Mouse (Mus musculus) kidney, postnatal 36 days (tissue): Measurements from ENCODE around the gene Olfr554.
"Not testable (repeated sequence)": the region's sequence is repeated elsewhere in the genome, so short reads cannot be mapped to it uniquely, and the experiment has no call there.

Experiments used
- DNase-seq, 2 experiments: peaks; one replicate each; pipeline ENCODE4 v3.0.0; 2021 to 2022; ENCODE audit warnings: mixed read lengths in 2 of 2

Olfr554 gene

DNA sequence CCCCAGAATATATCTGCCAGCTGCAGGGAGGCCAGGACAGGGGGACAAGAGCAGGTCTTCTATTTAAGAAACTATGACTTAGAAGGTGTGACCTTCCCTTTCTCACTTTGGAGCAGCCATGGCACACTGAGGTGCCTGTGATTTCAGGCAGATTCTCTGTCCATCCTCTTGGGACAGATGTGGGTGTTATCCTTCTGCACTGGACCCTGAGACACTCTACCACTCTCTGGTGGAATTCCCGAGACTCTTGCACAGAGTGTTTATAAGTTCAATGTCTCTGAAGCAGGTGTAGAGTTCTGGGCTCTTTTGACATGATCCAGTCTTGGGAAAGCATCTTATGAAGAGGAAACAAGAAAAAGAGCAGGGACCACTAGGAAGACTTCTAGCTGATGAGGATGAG is at the start of gene Olfr554:
Olfr554 (plus strand) TSS at position 301 of the 400 bp plus-strand sequence.
- DNase-seq, result no peak

DNA sequence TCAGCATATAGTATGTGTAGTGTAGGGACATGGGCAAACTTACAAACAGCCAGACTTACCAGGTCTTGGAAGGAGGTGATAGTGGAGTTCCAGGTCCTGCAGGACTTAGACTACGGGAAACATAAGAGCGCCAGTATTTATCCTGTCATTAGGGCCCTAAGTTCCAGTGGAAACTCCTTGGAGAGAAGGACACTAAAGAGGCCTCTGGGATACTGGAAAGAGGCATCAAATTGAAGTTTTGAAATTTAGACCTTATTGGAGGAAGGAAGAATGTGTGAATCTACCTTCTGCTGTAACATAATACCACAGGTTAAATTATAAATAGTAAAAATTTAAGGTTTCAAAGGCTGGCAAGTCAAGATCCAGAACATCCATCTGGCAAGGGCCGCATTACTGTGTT is 46.4 kb upstream of the Olfr554 start, which contains the start of gene Olfr551:
Olfr551 (minus strand) TSS at position 101 of the 400 bp plus-strand sequence.
- no peak for DNase-seq

DNA sequence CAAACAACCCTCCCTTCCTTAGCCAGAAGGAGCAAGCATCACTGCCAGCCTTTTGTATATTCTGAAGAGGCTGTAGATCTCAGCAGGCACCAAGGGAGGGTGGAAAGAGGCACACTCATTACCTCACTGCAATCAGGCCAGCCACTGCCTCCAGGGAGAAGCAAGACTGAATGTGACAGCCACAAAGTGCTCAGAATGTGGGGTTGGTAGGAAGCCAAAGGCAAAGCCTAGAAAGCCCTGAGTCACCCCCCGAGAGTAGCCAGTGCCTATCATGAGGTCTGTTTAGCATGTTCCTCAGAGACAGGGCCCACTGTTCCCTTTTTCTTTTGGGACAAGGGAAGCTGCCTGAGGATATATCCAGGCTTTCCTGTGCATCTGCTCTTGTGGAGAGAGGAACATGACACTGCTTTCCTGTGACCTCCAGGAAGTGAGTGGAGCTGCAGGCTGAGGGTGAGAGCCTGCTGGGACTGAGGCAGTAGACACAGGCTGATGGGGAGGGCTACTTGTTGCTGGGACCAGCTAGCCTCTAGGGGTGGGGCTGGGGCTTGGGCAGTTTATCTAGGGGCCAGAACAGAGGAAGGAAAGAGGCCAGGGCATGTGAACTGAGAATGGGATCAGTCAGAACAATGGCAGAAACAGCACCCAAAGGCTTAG is 40.7 kb upstream of the Olfr554 start, which contains the start of gene Olfr552:
Olfr552 (plus strand) TSS at position 393 of the 654 bp plus-strand sequence.
- no peak for DNase-seq

GRCm38 (mm10) chr7:102618118-102618517 is 20.1 kb upstream of the Olfr554 start, which contains the start of gene Olfr553:
Gene Olfr553 (minus strand): TSS chr7:102618218.
- no peak for DNase-seq

DNA sequence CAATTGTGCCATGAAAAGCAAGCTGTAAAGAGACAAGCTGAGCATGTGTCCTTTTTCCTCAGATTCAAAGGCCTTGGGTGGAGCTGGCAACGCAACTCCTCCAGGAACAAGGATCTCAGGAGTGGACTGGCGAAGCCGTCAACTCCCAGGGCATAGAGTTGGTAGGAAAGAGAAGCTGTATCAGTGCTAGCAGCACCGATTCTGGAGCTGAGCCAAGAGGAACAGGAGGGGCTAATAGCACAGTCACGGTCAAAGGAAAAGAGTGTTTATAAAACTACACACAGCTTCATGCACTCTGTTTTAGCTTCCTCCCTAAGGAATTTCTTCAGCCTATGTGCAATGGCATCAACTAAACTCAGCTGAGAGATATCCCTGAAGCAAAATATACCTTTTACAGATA is 18.6 kb upstream of the Olfr554 start:
- no peak for DNase-seq

DNA sequence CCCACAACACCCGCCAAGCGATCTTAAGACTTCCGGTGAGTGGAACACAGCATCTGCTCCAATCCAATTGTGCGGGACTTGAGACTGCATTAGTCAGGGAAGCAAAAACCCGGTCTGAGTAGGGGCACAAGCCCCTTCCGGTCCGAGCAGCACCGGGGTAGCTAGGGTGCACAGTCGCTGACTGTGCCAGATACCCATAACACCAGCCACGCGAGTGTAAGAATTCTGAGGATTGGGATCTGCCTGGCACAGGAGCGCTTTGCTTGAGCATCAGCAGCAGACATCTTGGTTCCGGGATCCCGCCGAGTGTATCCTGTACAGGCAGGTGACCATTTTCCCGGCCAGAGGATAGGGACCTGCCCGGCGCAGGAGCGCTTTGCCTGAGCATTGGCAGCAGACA is 17.9 kb upstream of the Olfr554 start:
- DNase-seq, result not testable (repeated sequence)

DNA sequence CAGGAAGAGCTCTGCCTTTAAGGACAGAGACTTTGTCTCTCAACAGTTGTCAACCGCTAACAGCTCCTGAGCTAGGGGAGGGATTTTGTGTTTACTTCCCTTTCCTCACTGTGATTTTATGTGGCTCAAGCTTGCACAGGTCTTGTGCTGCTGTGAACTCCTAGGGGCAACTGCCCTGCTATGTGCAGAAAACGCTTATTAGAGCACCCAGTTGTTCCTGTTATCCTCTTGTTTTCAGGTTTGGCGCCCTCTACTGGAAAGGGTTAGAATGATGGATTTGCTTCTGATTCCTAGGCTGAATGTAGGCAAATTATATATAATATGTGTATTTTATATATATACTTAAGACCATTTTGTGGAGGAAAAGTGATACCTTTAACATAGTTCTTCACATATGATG is 1.6 kb upstream of the Olfr554 start:
- DNase-seq, result peak; percentile 58 to 74

GRCm38 (mm10) chr7:102644945-102645344 is 6.7 kb downstream of the Olfr554 start:
- not testable (repeated sequence) for DNase-seq

GRCm38 (mm10) chr7:102658523-102658922 is 20.3 kb downstream of the Olfr554 start, which contains the start of gene Olfr555:
Gene Olfr555 (plus strand): TSS chr7:102658823.
- DNase-seq, result no peak

- no peak for DNase-seq
These were observed 26.4 kb downstream of the Olfr554 start, which contains the start of gene Olfr556 for GRCm38 (mm10) chr7:102664599-102664998. Gene Olfr556 (plus strand): TSS chr7:102664899.

DNA sequence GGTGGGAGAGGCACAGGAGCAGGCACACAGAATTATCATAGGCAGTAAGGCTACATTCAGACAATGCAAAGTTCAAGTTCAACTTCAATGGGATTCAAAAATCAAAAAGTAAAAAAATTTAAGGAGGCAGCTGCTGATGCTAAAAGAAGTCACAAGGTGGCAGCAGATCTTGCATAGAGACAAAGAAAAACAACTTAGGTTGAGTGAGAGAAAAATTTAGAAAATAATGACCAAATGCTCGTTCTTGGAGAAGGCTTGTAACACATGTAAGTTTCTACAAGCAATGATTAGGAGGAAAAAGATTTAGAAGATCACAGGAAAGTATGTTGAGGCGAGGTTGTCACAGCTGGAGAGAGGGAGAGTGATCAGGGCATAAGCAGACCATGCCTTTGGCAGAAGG is 27.1 kb downstream of the Olfr554 start:
- DNase-seq, result peak in 1 of 2 experiments; percentile 13

DNA sequence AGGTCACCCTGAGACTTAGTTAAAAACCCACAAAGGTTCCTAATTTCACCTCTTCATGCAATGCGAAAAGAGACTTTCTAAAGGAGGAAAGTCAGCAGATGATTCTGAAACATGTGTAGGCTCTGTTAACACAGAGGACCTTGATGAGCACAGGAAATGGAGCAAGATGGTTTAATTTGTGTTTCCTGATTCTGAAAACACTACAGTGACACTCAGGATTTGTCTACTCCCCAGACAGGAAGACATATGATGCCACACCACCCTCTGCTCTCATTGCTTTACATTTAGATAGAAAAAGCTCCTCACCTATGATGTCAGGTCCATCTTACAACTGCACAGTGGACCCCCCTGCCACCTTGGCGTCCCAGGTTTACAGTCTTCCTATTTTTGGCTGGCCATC is 38.0 kb downstream of the Olfr554 start:
- no peak for DNase-seq

DNA sequence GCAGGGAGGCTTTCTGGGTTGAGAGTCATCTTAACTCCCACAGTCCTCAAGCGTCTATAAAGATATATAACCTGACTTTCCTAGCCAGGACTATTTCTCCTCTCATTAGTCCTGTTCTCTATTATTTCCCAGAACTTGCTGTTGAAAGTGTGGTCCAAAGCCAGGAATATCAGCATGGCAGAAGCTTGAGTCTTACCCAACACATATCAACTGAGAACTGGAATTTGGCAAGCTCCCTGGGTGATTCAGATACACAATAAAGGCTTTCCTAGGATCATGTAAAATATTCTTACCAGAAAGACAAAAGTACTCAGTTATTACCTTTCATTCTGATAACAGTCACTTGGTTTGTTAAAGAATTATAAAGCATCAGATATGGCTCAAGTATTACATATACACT is 43.7 kb downstream of the Olfr554 start:
- DNase-seq, result no peak

- peak; percentile 93 for DNase-seq
These were observed 48.8 kb downstream of the Olfr554 start, which contains the start of gene Trim68 for GRCm38 (mm10) chr7:102686944-102687501. Gene Trim68 (minus strand): TSS chr7:102687327.
